Mouse (Mus musculus): ENCODE results near the gene Fiz1. TPM values are rescaled to one million over a fixed set of nuclear protein-coding genes. Genes with fewer than 3 reads are reported as not detected.

Gene Fiz1
- polyA plus RNA-seq, 1 experiment: 79.3 TPM

DNA sequence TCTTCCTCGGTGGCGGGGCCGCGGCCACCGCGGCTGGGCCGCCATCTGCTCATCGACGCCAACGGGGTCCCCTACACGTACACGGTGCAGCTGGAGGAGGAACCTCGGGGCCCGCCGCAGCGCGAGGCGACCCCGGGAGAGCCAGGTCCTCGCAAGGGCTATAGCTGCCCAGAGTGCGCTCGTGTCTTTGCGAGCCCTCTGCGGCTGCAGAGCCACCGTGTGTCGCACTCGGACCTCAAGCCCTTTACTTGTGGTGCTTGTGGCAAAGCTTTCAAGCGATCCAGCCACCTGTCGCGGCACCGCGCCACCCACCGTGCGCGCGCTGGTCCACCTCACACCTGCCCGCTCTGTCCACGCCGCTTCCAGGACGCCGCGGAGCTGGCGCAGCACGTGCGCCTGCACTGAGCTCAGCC, 38.4 kb upstream of the Fiz1 start:
- TF ChIP-seq POLR2A (IDR thresholded peaks at IDR 0.05; ENCODE audit: control insufficient read depth, extremely low read depth, insufficient read depth, low read length, poor library complexity): no peak
- no peak for TF ChIP-seq CTCF (IDR thresholded peaks at IDR 0.05; ENCODE audit: borderline replicate concordance, control insufficient read depth, extremely low read depth, insufficient read depth, low read length, poor library complexity)
- Histone ChIP-seq H3K27ac (ENCODE audit: control insufficient read depth, insufficient read depth, low read length) (no peak overlapping the region), H3K4me3 (ENCODE audit: control insufficient read depth, insufficient read depth, low read length) (no peak overlapping the region), H3K4me1 (replicated peaks; ENCODE audit: control insufficient read depth, insufficient read depth, low read length) (peaks cover 24% of the 10 kb centered on the region), H3K36me3 (ENCODE audit: control insufficient read depth, insufficient read depth, low read length) (no peaks in the 10 kb centered on the region), H3K27me3 (ENCODE audit: control insufficient read depth, insufficient read depth, low read length) (peaks cover 43% of the 10 kb centered on the region)
- no peak for DNase-seq
- WGBS: 6% methylated on average over 45 of the region's 45 CpGs

DNA sequence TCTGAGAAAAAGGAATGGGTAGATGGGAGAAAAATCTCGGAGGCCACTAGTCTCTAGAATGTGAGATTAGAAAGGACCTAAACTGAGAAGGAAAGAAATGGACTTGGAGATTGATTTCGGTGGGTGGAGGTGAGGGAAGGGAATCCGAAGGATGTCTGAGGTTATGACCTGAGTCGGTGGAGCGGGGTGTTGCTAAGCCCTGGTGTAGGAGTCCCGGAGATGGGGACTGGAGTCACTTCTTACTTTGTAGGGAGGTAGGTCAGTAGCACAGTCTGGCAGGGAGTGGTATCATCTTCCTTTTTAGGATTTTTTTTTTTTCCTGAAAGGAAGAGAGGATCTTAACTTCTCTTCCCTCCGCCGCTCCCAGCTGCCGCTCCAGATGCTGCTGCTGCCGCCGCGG, 37.9 kb upstream of the Fiz1 start:
- H3K4me1 ChIP-seq (replicated peaks; ENCODE audit: control insufficient read depth, insufficient read depth, low read length): peaks cover 24% of the 10 kb centered on the region
- no peak for DNase-seq
- H3K36me3 ChIP-seq (ENCODE audit: control insufficient read depth, insufficient read depth, low read length): no peaks in the 10 kb centered on the region
- no peak overlapping the region for H3K4me3 ChIP-seq (ENCODE audit: control insufficient read depth, insufficient read depth, low read length)
- no peak overlapping the region for H3K27ac ChIP-seq (ENCODE audit: control insufficient read depth, insufficient read depth, low read length)
- H3K27me3 ChIP-seq (ENCODE audit: control insufficient read depth, insufficient read depth, low read length): peaks cover 43% of the 10 kb centered on the region
- WGBS: 9% methylated on average over 12 of the region's 12 CpGs
- TF ChIP-seq CTCF (IDR thresholded peaks at IDR 0.05; ENCODE audit: borderline replicate concordance, control insufficient read depth, extremely low read depth, insufficient read depth, low read length, poor library complexity) (no peak), POLR2A (IDR thresholded peaks at IDR 0.05; ENCODE audit: control insufficient read depth, extremely low read depth, insufficient read depth, low read length, poor library complexity) (no peak)

DNA sequence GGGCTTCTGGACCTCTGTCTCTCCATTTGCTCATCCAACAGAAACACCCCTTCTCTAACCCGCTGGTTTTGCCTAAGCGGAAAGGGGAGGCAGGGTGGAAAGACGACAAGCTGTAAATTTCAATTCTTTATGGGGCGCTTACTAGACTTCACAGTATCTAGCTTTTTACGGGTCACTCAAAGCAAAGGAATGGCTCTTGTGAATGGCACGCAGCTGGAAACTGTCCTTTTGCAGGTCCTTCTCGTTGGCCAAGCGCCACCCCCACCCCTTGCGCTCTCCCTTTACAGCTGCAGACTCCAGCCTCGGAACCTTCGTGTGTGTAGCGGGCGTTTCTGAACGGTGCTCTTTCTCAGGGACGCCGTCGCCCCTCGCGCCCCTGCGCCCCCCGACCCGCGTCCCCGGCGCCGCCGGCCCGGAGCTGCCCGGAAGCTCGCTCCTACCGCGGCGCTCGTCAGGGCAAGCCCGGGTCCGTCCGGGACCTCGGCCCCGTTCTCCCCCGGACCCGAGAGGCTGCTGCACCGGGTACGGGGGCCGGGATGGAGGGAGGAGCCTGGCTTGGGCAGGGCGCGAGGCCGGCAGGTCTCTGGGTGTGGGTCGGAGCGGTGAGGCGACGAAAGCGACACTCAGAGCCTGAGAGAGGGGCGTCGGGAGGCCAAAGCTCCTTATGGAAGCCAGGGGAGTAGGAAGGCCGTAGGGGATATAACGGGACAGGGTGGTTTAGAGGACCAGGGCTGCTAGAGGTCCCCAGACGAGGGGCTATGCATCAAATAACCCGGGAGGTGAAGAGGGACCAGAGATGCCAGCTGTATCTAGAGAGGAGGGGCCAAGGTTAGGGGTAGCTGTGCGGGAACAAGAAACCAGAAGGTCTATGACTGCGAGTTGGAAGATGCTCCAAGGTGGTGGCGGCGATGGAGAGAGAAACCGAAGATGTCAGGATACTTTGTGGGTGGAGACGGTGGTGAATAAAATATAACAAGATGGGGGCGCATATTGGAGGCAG, 37.0 kb upstream of the Fiz1 start, which contains the start of gene Zfp580:
TSS of gene Zfp580 (plus strand) at position 346 of the 1,000 bp plus-strand sequence.
- peaks cover 37% of the 10 kb centered on the region for H3K27me3 ChIP-seq (ENCODE audit: control insufficient read depth, insufficient read depth, low read length)
- H3K36me3 ChIP-seq (ENCODE audit: control insufficient read depth, insufficient read depth, low read length): no peaks in the 10 kb centered on the region
- H3K4me3 ChIP-seq (ENCODE audit: control insufficient read depth, insufficient read depth, low read length): peak within 1 kb of the TSS; percentile 70
- DNase-seq: peak; percentile 51
- peaks cover 25% of the 10 kb centered on the region for H3K4me1 ChIP-seq (replicated peaks; ENCODE audit: control insufficient read depth, insufficient read depth, low read length)
- WGBS: 2% methylated on average over 65 of the region's 65 CpGs
- H3K27ac ChIP-seq (ENCODE audit: control insufficient read depth, insufficient read depth, low read length): no peak within 1 kb of the TSS
- TF ChIP-seq CTCF (IDR thresholded peaks at IDR 0.05; ENCODE audit: borderline replicate concordance, control insufficient read depth, extremely low read depth, insufficient read depth, low read length, poor library complexity): no peak
- TF ChIP-seq POLR2A (IDR thresholded peaks at IDR 0.05; ENCODE audit: control insufficient read depth, extremely low read depth, insufficient read depth, low read length, poor library complexity): no peak

DNA sequence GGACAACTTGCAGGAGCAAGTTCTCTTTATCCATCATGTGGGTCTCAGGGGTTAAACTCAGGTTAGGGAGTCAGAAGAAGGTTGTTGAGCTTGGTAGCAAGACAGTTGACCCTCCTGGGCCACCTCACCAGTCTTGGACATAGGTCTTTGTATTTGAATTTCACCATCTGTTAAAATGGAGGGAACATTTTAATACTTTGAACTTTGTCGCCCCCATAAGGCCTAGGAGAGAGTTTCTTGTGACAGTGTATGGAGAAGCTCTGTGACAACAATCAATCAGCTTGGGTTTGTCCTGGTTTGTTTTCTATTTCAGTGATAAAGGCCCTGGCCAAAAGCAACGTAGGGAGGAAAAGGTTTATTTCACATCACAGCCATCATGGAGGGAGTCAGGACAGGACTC, 32.8 kb upstream of the Fiz1 start:
- TF ChIP-seq POLR2A (IDR thresholded peaks at IDR 0.05; ENCODE audit: control insufficient read depth, extremely low read depth, insufficient read depth, low read length, poor library complexity): no peak
- TF ChIP-seq CTCF (IDR thresholded peaks at IDR 0.05; ENCODE audit: borderline replicate concordance, control insufficient read depth, extremely low read depth, insufficient read depth, low read length, poor library complexity): no peak
- WGBS: 30% methylated on average over 2 of the region's 2 CpGs
- DNase-seq: peak; percentile 56
- Histone ChIP-seq H3K27ac (ENCODE audit: control insufficient read depth, insufficient read depth, low read length) (no peak overlapping the region), H3K27me3 (ENCODE audit: control insufficient read depth, insufficient read depth, low read length) (peaks cover 12% of the 10 kb centered on the region), H3K4me1 (replicated peaks; ENCODE audit: control insufficient read depth, insufficient read depth, low read length) (peaks cover 18% of the 10 kb centered on the region), H3K36me3 (ENCODE audit: control insufficient read depth, insufficient read depth, low read length) (no peaks in the 10 kb centered on the region), H3K4me3 (ENCODE audit: control insufficient read depth, insufficient read depth, low read length) (no peak overlapping the region)

DNA sequence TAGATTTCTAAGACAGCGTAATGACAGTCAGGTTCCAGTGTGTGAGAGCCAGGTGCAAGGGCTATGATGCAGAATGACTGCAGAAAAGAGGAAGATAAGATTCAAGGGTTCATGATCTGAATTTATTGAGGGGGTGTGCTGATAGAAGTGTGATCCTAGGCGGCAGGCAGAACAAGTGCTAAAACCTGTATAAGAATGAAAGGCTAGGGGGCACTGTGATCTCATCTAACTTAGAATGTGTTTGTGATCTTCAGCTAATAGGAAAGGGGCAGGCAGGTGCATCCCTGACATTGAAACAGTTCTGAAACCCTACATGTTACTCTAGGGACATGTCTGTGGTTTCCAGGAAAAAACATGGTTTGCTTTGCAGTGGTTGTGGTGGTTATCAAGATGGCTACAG, 31.6 kb upstream of the Fiz1 start:
- peaks cover 4% of the 10 kb centered on the region; the same call in 1 of the 2 replicates for H3K27me3 ChIP-seq (ENCODE audit: control insufficient read depth, insufficient read depth, low read length)

DNA sequence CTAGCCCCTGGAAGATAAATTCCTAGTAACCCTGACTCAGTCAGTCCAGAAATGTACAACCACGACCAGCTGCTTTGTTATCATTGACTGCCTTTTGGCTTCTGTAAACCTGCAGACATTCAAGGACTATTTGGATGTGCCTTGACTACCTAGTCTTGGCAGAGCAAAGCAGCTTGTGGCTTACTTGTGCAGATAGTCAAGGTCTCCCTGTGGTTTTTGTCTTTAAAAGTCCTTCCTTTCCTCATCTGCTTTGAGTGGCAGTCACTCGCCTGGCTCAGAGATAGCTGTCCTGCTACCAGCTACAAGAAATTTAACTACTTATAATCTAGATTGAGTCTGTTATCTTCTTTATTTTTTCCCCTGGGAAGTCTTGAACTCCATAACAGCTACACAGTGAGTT, 30.5 kb upstream of the Fiz1 start:
- Histone ChIP-seq H3K36me3 (ENCODE audit: control insufficient read depth, insufficient read depth, low read length) (no peaks in the 10 kb centered on the region), H3K27me3 (ENCODE audit: control insufficient read depth, insufficient read depth, low read length) (no peaks in the 10 kb centered on the region), H3K4me3 (ENCODE audit: control insufficient read depth, insufficient read depth, low read length) (no peak overlapping the region), H3K4me1 (replicated peaks; ENCODE audit: control insufficient read depth, insufficient read depth, low read length) (peaks cover 7% of the 10 kb centered on the region), H3K27ac (ENCODE audit: control insufficient read depth, insufficient read depth, low read length) (no peak overlapping the region)
- no peak for DNase-seq
- TF ChIP-seq POLR2A (IDR thresholded peaks at IDR 0.05; ENCODE audit: control insufficient read depth, extremely low read depth, insufficient read depth, low read length, poor library complexity): no peak
- no peak for TF ChIP-seq CTCF (IDR thresholded peaks at IDR 0.05; ENCODE audit: borderline replicate concordance, control insufficient read depth, extremely low read depth, insufficient read depth, low read length, poor library complexity)
- 68% methylated on average over 2 of the region's 2 CpGs for WGBS

More for the DNA sequence above, 31.6 kb upstream of the Fiz1 start:
- Histone ChIP-seq H3K4me3 (ENCODE audit: control insufficient read depth, insufficient read depth, low read length) (no peak overlapping the region), H3K4me1 (replicated peaks; ENCODE audit: control insufficient read depth, insufficient read depth, low read length) (peaks cover 10% of the 10 kb centered on the region), H3K27ac (ENCODE audit: control insufficient read depth, insufficient read depth, low read length) (no peak overlapping the region), H3K36me3 (ENCODE audit: control insufficient read depth, insufficient read depth, low read length) (no peaks in the 10 kb centered on the region)
- no peak for TF ChIP-seq POLR2A (IDR thresholded peaks at IDR 0.05; ENCODE audit: control insufficient read depth, extremely low read depth, insufficient read depth, low read length, poor library complexity)
- no peak for TF ChIP-seq CTCF (IDR thresholded peaks at IDR 0.05; ENCODE audit: borderline replicate concordance, control insufficient read depth, extremely low read depth, insufficient read depth, low read length, poor library complexity)
- no peak for DNase-seq
- 72% methylated on average over 2 of the region's 2 CpGs for WGBS

Measured in thymus, adult 2 months (tissue).